Mouse (Mus musculus) intestine, embryonic 16.5 days (tissue): ENCODE measurements around the gene Kdm5d. TPM values are rescaled to one million over a fixed set of nuclear protein-coding genes. Genes with fewer than 3 reads are reported as not detected.
A peak's percentile ranks its signal among the peaks of the same experiment; 100 is the strongest.

ENCODE experiments used
- ATAC-seq: fragments of 200-750 bp; cut with Nextera tagmentation; 2 replicates; pipeline ENCODE4 v1.8.0; 2017; ENCODE audit warnings: moderate TSS enrichment, moderate library complexity
- H3K27ac ChIP-seq: fragments of 300-500 bp; sonication (generic); 2 replicates; pipeline ENCODE4 v1.5.1; 2014; ENCODE audit warnings: mild to moderate bottlenecking, low read length
- H3K27me3 ChIP-seq: fragments of 300-500 bp; sonication (generic); replicated peaks from 2 replicates; pipeline ENCODE4 v1.6.1; 2014; ENCODE audit warnings: low read length, control low read depth, mixed read lengths; ENCODE audit not compliant: control insufficient read depth, insufficient read depth
- H3K36me3 ChIP-seq: fragments of 300-500 bp; sonication (generic); 2 replicates; pipeline ENCODE4 v1.6.1; 2014; ENCODE audit warnings: low read length, control low read depth; ENCODE audit not compliant: control insufficient read depth, insufficient read depth
- H3K4me1 ChIP-seq: fragments of 300-500 bp; sonication (generic); 2 replicates; pipeline ENCODE4 v1.6.1; 2014; ENCODE audit warnings: low read length, control low read depth, mixed read lengths; ENCODE audit not compliant: control insufficient read depth, insufficient read depth
- H3K4me2 ChIP-seq: fragments of 300-500 bp; sonication (generic); 2 replicates; pipeline ENCODE4 v1.6.1; 2014; ENCODE audit warnings: low read depth, low read length, control low read depth
- H3K4me3 ChIP-seq: fragments of 300-500 bp; sonication (generic); 2 replicates; pipeline ENCODE4 v1.5.1; 2014; ENCODE audit warnings: mild to moderate bottlenecking, low read length
- H3K9ac ChIP-seq: fragments of 300-500 bp; sonication (generic); 2 replicates; pipeline ENCODE4 v1.6.1; 2014; ENCODE audit warnings: low read depth, low read length
- H3K9me3 ChIP-seq: fragments of 300-500 bp; sonication (generic); 2 replicates; pipeline ENCODE4 v1.6.1; 2016; ENCODE audit warnings: low read length, control low read depth; ENCODE audit not compliant: control insufficient read depth
- WGBS: fragments of 180-500 bp; shearing (Covaris S2); extraction: QIAGEN DNeasy Blood & Tissue Kit; methylation state at CpG from one replicate; pipeline ENCODE4 v1.1.7; 2014; 5-methylcytosine and 5-hydroxymethylcytosine counted together
- microRNA-seq: library from miRNA; unstranded; fragments of <30 nt; microRNA quantifications from one replicate; pipeline ENCODE4, GENCODE M21; 2016
- polyA plus RNA-seq: library from polyadenylated mRNA; unstranded; fragments of >200 nt; fragmentation: Nextera tagmentation; extraction: Ambion mirVana; gene quantifications from 2 replicates; pipeline ENCODE4 v1.2.1, GENCODE M21; 2015

Gene Kdm5d
- polyA plus RNA-seq = 4.2 and 6.6 TPM in 2 replicates

DNA sequence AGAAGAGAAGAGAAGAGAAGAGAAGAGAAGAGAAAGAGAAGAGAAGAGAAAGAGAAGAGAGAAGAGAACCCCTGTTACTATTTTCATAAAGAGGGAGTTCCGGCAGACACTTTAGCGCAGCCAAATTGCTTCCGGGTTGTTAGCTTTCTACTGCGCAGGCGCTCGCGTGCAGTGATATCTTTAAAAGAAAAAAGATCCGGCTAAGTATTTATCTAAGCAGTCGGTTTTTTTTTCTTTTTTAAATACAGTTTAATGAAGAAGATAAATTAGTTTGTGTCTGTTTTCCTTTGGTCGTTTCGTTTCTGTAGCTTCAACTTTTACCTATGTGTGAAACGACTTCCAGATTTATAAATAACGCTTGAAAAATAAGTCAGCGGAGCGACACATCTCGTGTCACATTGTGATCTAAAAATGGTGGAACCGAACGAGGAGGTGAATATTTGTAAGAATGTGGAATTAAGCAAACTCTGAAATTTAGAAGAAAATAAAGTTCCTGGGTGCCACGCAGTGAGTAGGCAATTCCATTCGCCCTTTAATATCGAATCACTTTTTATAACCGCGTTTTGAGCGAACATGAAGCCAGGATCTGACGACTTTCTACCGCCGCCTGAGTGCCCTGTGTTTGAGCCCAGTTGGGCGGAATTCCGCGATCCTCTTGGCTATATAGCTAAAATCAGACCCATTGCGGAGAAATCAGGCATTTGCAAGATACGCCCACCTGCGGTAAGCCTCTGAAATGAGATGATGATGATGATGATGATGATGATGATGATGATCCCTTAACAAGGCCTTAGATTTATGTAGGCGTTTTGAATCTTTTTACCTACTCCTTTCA is at the start of gene Kdm5d:
TSS of gene Kdm5d (plus strand) at position 396 of the 835 bp plus-strand sequence.
- no peaks in the 10 kb centered on the region for H3K36me3 ChIP-seq
- H3K27me3 ChIP-seq = no peaks in the 10 kb centered on the region
- peak within 1 kb of the TSS; percentile 49; the same call in 1 of the 2 replicates for H3K9ac ChIP-seq
- no peak within 1 kb of the TSS for H3K27ac ChIP-seq
- no peaks in the 10 kb centered on the region for H3K9me3 ChIP-seq
- H3K4me3 ChIP-seq = peak within 1 kb of the TSS; percentile 41
- no peaks in the 10 kb centered on the region for H3K4me1 ChIP-seq
- ATAC-seq = no peak
- H3K4me2 ChIP-seq = no peak within 1 kb of the TSS
- 3% methylated on average over 31 of the region's 34 CpGs for WGBS

DNA sequence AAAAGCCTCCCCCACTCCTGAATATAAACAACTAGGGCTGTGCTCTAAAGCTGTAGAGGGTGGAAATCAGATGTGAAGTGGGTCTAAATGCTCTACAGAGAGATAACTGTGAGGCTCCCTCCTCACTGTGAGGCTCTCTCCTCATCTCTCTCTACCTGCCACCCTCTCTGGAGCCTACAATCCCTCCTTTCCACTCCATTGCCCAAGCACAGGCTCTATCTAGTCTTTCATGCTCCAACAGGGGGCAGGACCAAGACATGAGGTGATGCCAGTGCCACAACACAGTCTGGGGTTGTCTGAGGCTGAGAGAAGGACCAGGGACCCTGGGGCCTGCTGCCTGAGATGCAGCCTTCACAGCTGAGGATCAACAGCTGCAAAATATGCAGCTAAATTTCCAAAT is 25.2 kb upstream of the Kdm5d start:
- Histone ChIP-seq H3K9me3 (no peaks in the 10 kb centered on the region), H3K27ac (no peak overlapping the region), H3K9ac (no peak overlapping the region), H3K27me3 (no peaks in the 10 kb centered on the region), H3K4me3 (no peak overlapping the region), H3K36me3 (no peaks in the 10 kb centered on the region), H3K4me1 (no peaks in the 10 kb centered on the region), H3K4me2 (no peak overlapping the region)
- ATAC-seq = no peak

GRCm38 (mm10) chrY:872855-873549 is 24.6 kb upstream of the Kdm5d start:
- no peaks in the 10 kb centered on the region for H3K9me3 ChIP-seq
- H3K27me3 ChIP-seq = no peaks in the 10 kb centered on the region
- WGBS = 31% methylated on average over 15 of the region's 18 CpGs
- no peak overlapping the region for H3K4me2 ChIP-seq
- no peak overlapping the region for H3K27ac ChIP-seq
- H3K4me3 ChIP-seq = no peak overlapping the region
- no peak overlapping the region for H3K9ac ChIP-seq
- H3K4me1 ChIP-seq = no peaks in the 10 kb centered on the region
- no peaks in the 10 kb centered on the region for H3K36me3 ChIP-seq
- ATAC-seq = no peak

Small RNAs within 50 kb of the gene (microRNA-seq; reads per million reads assigned to microRNA genes)
- not detected for gene Gm47281

Other genes with a start within 250 kb of the Kdm5d start
- not detected in 2 replicates for gene Zfy1, start 100.4 kb upstream of the Kdm5d start, polyA plus RNA-seq
- not detected in 2 replicates for gene Uba1y, start 79.1 kb upstream of the Kdm5d start, polyA plus RNA-seq
- 16.5 and 29.2 TPM in 2 replicates for gene Eif2s3y, start 112.8 kb downstream of the Kdm5d start, polyA plus RNA-seq